Mouse (Mus musculus) MEL (cell line): Measurements from ENCODE around the gene P2ry6. TPM values are rescaled to one million over a fixed set of nuclear protein-coding genes. Genes with fewer than 3 reads are reported as not detected.

ENCODE experiments used
- DNase-seq: peaks from one replicate; pipeline ENCODE4 v3.0.0; 2011; ENCODE audit warnings: low read depth, low spot score
- H3K27ac ChIP-seq: 2 replicates; pipeline ENCODE4 v1.5.1; 2012; ENCODE audit warnings: low read depth, mild to moderate bottlenecking, control low read depth, low read length, moderate library complexity; ENCODE audit not compliant: control insufficient read depth
- H3K27me3 ChIP-seq, 2 experiments: fragments of 150-350 bp in 1 of 2; sonication (generic) in 1 of 2; 2 replicates each; pipeline ENCODE4 v1.6.1; 2012; ENCODE audit warnings: low read length in 2 of 2, mild to moderate bottlenecking in 2 of 2, improper control_type of control experiment in 1 of 2, moderate library complexity in 1 of 2; ENCODE audit not compliant: insufficient read depth in 2 of 2, control insufficient read depth in 1 of 2
- H3K36me3 ChIP-seq, 2 experiments: 2 replicates each; pipeline ENCODE4 v1.6.1; 2012 to 2014; ENCODE audit warnings: low read length in 2 of 2, improper control_type of control experiment in 1 of 2, inconsistent platforms in 1 of 2, mild to moderate bottlenecking in 1 of 2; ENCODE audit not compliant: insufficient read depth in 2 of 2, control insufficient read depth in 1 of 2
- H3K4me1 ChIP-seq, 2 experiments: fragments of 150-350 bp in 1 of 2; sonication (generic) in 1 of 2; 2 replicates each; pipeline ENCODE4 v1.6.1; 2012; ENCODE audit warnings: low read length in 2 of 2, improper control_type of control experiment in 1 of 2, mild to moderate bottlenecking in 1 of 2; ENCODE audit not compliant: insufficient read depth in 2 of 2, control insufficient read depth in 1 of 2
- H3K4me3 ChIP-seq, 2 experiments: fragments of 150-350 bp in 1 of 2; sonication (generic) in 1 of 2; 2 replicates each; pipeline ENCODE4 v1.5.1; 2012; ENCODE audit warnings: low read depth in 2 of 2, low read length in 2 of 2, mild to moderate bottlenecking in 2 of 2, moderate library complexity in 2 of 2, control low read depth in 1 of 2, improper control_type of control experiment in 1 of 2; ENCODE audit not compliant: control insufficient read depth in 1 of 2, insufficient read depth in 1 of 2
- H3K79me2 ChIP-seq: 2 replicates; pipeline ENCODE4 v1.6.1; 2012; ENCODE audit warnings: mild to moderate bottlenecking, low read length, moderate library complexity; ENCODE audit not compliant: control insufficient read depth, poor library complexity, insufficient read depth
- H3K9ac ChIP-seq: 2 replicates; pipeline ENCODE4 v1.6.1; 2012; ENCODE audit warnings: low read depth, mild to moderate bottlenecking, control low read depth, low read length, moderate library complexity; ENCODE audit not compliant: control insufficient read depth, poor library complexity, severe bottlenecking
- H3K9me3 ChIP-seq: fragments of 150-350 bp; sonication (generic); replicated peaks from 2 replicates; pipeline ENCODE4 v1.6.1; 2012; ENCODE audit warnings: mild to moderate bottlenecking, low read length, improper control_type of control experiment, moderate library complexity; ENCODE audit not compliant: insufficient read depth
- BHLHE40 ChIP-seq: IDR thresholded peaks from 2 replicates; pipeline ENCODE4 v1.6.1; 2012; ENCODE audit warnings: low read depth, mild to moderate bottlenecking, inconsistent platforms, low read length, improper control_type of control experiment, borderline replicate concordance
- CHD1 ChIP-seq: IDR thresholded peaks from 2 replicates; pipeline ENCODE4 v1.6.1; 2012; ENCODE audit warnings: low read depth, mild to moderate bottlenecking, inconsistent platforms, low read length, improper control_type of control experiment
- CHD2 ChIP-seq: IDR thresholded peaks from 2 replicates; pipeline ENCODE4 v1.6.1; 2011; ENCODE audit warnings: low read length, improper control_type of control experiment
- CTCF ChIP-seq, 3 experiments: IDR thresholded peaks in 2 of 3; conservative IDR thresholded peaks in 1 of 3; 2 replicates each; pipeline ENCODE4 v1.5.1; 2011 to 2012; ENCODE audit warnings: low read length in 3 of 3, low read depth in 2 of 3, mild to moderate bottlenecking in 2 of 3, improper control_type of control experiment in 1 of 3, inconsistent platforms in 1 of 3, mixed read lengths in 1 of 3, moderate library complexity in 1 of 3; ENCODE audit not compliant: control insufficient read depth in 1 of 3, insufficient read depth in 1 of 3, poor library complexity in 1 of 3, severe bottlenecking in 1 of 3
- ELF1 ChIP-seq: IDR thresholded peaks from 2 replicates; pipeline ENCODE4 v1.6.1; 2014; ENCODE audit warnings: low read depth, mild to moderate bottlenecking, inconsistent platforms, low read length, improper control_type of control experiment, moderate library complexity
- EP300 ChIP-seq, 2 experiments: IDR thresholded peaks; 2 replicates each; pipeline ENCODE4 v1.6.1; 2011; ENCODE audit warnings: improper control_type of control experiment in 2 of 2, low read length in 2 of 2, low read depth in 1 of 2, mild to moderate bottlenecking in 1 of 2
- GABPA ChIP-seq: IDR thresholded peaks from 2 replicates; pipeline ENCODE4 v1.6.1; 2012; ENCODE audit warnings: low read depth, mild to moderate bottlenecking, inconsistent platforms, low read length, improper control_type of control experiment, moderate library complexity
- GATA1 ChIP-seq: IDR thresholded peaks from 2 replicates; pipeline ENCODE4 v1.6.1; 2011; ENCODE audit warnings: low read depth, low read length, improper control_type of control experiment
- KAT2A ChIP-seq: conservative IDR thresholded peaks from 2 replicates; pipeline ENCODE4 v1.6.1; 2012; ENCODE audit warnings: low read depth, low read length, improper control_type of control experiment, inconsistent platforms
- MAX ChIP-seq: IDR thresholded peaks from 2 replicates; pipeline ENCODE4 v1.6.1; 2011; ENCODE audit warnings: low read length, improper control_type of control experiment
- MAZ ChIP-seq: IDR thresholded peaks from 2 replicates; pipeline ENCODE4 v1.6.1; 2012; ENCODE audit warnings: low read depth, mild to moderate bottlenecking, inconsistent platforms, low read length, improper control_type of control experiment
- MEF2A ChIP-seq: IDR thresholded peaks from 2 replicates; pipeline ENCODE4 v1.6.1; 2014; ENCODE audit warnings: low read depth, mild to moderate bottlenecking, inconsistent platforms, low read length, improper control_type of control experiment; ENCODE audit not compliant: poor library complexity, insufficient replicate concordance, severe bottlenecking; ENCODE audit errors: extremely low read depth
- MYB ChIP-seq: IDR thresholded peaks from 2 replicates; pipeline ENCODE4 v1.6.1; 2011; ENCODE audit warnings: mild to moderate bottlenecking, low read depth, low read length, improper control_type of control experiment
- MYC ChIP-seq: IDR thresholded peaks from 2 replicates; pipeline ENCODE4 v1.6.1; 2011; ENCODE audit warnings: low read depth, mild to moderate bottlenecking, low read length, improper control_type of control experiment, moderate library complexity
- NELFE ChIP-seq: IDR thresholded peaks from 2 replicates; pipeline ENCODE4 v1.6.1; 2011; ENCODE audit warnings: low read depth, low read length, improper control_type of control experiment
- POLR2A ChIP-seq, 2 experiments: IDR thresholded peaks; 2 replicates each; pipeline ENCODE4 v1.6.1; 2011 to 2012; ENCODE audit warnings: low read length in 2 of 2, mild to moderate bottlenecking in 2 of 2, control low read depth in 1 of 2, improper control_type of control experiment in 1 of 2, low read depth in 1 of 2, moderate library complexity in 1 of 2; ENCODE audit not compliant: control insufficient read depth in 1 of 2, insufficient read depth in 1 of 2, poor library complexity in 1 of 2
- POLR2AphosphoS2 ChIP-seq: IDR thresholded peaks from 2 replicates; pipeline ENCODE4 v1.6.1; 2011; ENCODE audit warnings: low read length, improper control_type of control experiment
- POLR2AphosphoS5 ChIP-seq: IDR thresholded peaks from 2 replicates; pipeline ENCODE4 v1.6.1; 2012; ENCODE audit warnings: low read depth, borderline replicate concordance, mild to moderate bottlenecking, inconsistent platforms, low read length, moderate library complexity, mixed read lengths
- RCOR1 ChIP-seq: IDR thresholded peaks from 2 replicates; pipeline ENCODE4 v1.6.1; 2012; ENCODE audit warnings: low read depth, mild to moderate bottlenecking, inconsistent platforms, low read length, improper control_type of control experiment
- SIN3A ChIP-seq: IDR thresholded peaks from 2 replicates; pipeline ENCODE4 v1.6.1; 2012; ENCODE audit warnings: low read length, improper control_type of control experiment, inconsistent platforms
- TAL1 ChIP-seq: IDR thresholded peaks from 2 replicates; pipeline ENCODE4 v1.6.1; 2012; ENCODE audit warnings: mild to moderate bottlenecking, inconsistent platforms, low read length, moderate library complexity, mixed read lengths
- TBP ChIP-seq: IDR thresholded peaks from 2 replicates; pipeline ENCODE4 v1.8.0; 2011; ENCODE audit warnings: low read depth, low read length, improper control_type of control experiment
- TCF12 ChIP-seq: IDR thresholded peaks from 2 replicates; pipeline ENCODE4 v1.6.1; 2014; ENCODE audit warnings: low read depth, mild to moderate bottlenecking, inconsistent platforms, low read length, improper control_type of control experiment, moderate library complexity
- UBTF ChIP-seq: IDR thresholded peaks from 2 replicates; pipeline ENCODE4 v1.6.1; 2012; ENCODE audit warnings: low read depth, mild to moderate bottlenecking, inconsistent platforms, low read length, improper control_type of control experiment, moderate library complexity, borderline replicate concordance; ENCODE audit not compliant: insufficient read depth
- USF2 ChIP-seq, 2 experiments: IDR thresholded peaks; 2 replicates each; pipeline ENCODE4 v1.6.1; 2011 to 2012; ENCODE audit warnings: improper control_type of control experiment in 2 of 2, low read length in 2 of 2, borderline replicate concordance in 1 of 2, inconsistent platforms in 1 of 2, low read depth in 1 of 2, mild to moderate bottlenecking in 1 of 2; ENCODE audit not compliant: insufficient read depth in 1 of 2
- ZC3H11A ChIP-seq: IDR thresholded peaks from 2 replicates; pipeline ENCODE4 v1.6.1; 2012; ENCODE audit warnings: low read depth, mild to moderate bottlenecking, inconsistent platforms, low read length, improper control_type of control experiment
- ZKSCAN1 ChIP-seq: IDR thresholded peaks from 2 replicates; pipeline ENCODE4 v1.6.1; 2012; ENCODE audit warnings: low read depth, mild to moderate bottlenecking, inconsistent platforms, low read length, improper control_type of control experiment, moderate library complexity
- ZNF384 ChIP-seq: IDR thresholded peaks from 2 replicates; pipeline ENCODE4 v1.6.1; 2012; ENCODE audit warnings: low read depth, mild to moderate bottlenecking, inconsistent platforms, low read length, improper control_type of control experiment
- polyA plus RNA-seq, 2 experiments: library from polyadenylated mRNA; stranded (reverse) in 1 of 2; unstranded in 1 of 2; fragments of >175 nt in 1 of 2; fragments of >200 nt in 1 of 2; gene quantifications; 2 replicates each; pipeline versions ENCODE4 v1.2.1 to v1.2.4; 2012; ENCODE audit warnings: low replicate concordance in 2 of 2, low read depth in 1 of 2; ENCODE audit not compliant: insufficient read length in 2 of 2, insufficient read depth in 1 of 2, missing spikeins in 1 of 2
- total RNA-seq: library from RNA; depleted of rRNA; stranded (reverse); fragments of 300-350 nt; gene quantifications from 2 replicates; pipeline ENCODE4 v1.2.3, GENCODE M21; 2012

Gene P2ry6
- total and polyA plus RNA-seq, 3 experiments: not detected

GRCm38 (mm10) chr7:100972875-100973274 lies 1.6 kb downstream of the P2ry6 start:
- no peak for TF ChIP-seq MYB
- TF ChIP-seq UBTF: no peak
- no peak for TF ChIP-seq EP300 (IDR thresholded peaks at IDR 0.05; ENCODE audit: low read depth in 1 of 2, low read length in 2 of 2)
- TF ChIP-seq ZC3H11A: no peak
- no peak for TF ChIP-seq USF2 (IDR thresholded peaks at IDR 0.05; ENCODE audit: borderline replicate concordance in 1 of 2, insufficient read depth in 1 of 2, low read depth in 1 of 2, low read length in 2 of 2)
- no peak for TF ChIP-seq MAZ
- no peak for TF ChIP-seq CTCF (IDR thresholded peaks at IDR 0.05 in 2 of 3, conservative IDR thresholded peaks at IDR 0.05 in 1 of 3; ENCODE audit: control insufficient read depth in 1 of 3, insufficient read depth in 1 of 3, low read depth in 2 of 3, low read length in 3 of 3, poor library complexity in 1 of 3, severe bottlenecking in 1 of 3)
- no peak for TF ChIP-seq BHLHE40
- no peak for TF ChIP-seq MAX
- TF ChIP-seq POLR2AphosphoS2: no peak
- TF ChIP-seq GABPA: no peak
- TF ChIP-seq POLR2A (IDR thresholded peaks at IDR 0.05; ENCODE audit: control insufficient read depth in 1 of 2, insufficient read depth in 1 of 2, low read depth in 1 of 2, low read length in 2 of 2, poor library complexity in 1 of 2): no peak
- TF ChIP-seq SIN3A: no peak
- no peaks in the 10 kb centered on the region for H3K9me3 ChIP-seq
- no peak overlapping the region for H3K27ac ChIP-seq
- no peak for DNase-seq
- H3K9ac ChIP-seq: no peak overlapping the region
- H3K79me2 ChIP-seq: no peaks in the 10 kb centered on the region
- no peak overlapping the region for H3K4me3 ChIP-seq
- peaks cover 0 to 2% of the 10 kb centered on the region in 2 experiments; a peak in 1 of 4 replicates for H3K27me3 ChIP-seq
- no peaks in the 10 kb centered on the region for H3K36me3 ChIP-seq
- no peaks in the 10 kb centered on the region for H3K4me1 ChIP-seq

DNA sequence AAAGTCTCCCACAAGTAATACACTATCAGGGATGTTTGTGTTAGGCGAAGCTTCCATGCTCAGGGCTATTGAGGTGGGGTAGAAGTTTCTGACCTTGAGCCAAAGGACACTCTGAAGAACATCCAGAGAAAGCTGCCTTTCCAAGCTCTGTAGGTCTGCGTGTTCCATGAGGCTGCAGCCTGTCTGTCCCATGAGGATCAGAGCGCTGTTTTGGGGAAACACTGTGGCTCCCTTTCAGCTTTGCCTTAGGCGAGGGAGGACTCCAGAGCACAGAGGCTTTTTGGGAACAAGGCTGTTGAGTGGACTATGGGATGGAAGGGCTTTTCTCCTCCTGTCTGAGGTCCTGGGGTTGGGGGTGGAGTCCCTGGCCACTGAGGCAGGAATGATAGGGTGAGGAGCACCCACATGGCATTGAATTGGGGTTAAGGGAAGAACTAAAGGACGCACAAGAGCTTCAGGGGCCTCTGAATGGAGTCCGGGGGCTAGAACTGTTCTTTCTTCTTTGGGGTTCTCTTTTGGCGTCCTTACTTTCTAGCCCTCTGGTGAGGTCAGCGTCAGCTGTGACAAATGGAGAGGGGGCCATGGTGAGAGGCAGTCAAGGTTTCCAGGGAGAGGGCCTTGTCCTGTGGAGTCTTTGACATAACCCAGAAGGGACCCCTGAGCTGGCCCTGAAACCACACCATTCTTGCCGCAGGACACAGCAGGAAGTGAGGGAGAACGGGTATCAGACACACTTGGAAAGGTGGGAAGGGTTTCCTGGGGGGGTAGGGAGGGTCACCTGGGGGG lies 5.4 kb downstream of the P2ry6 start:
- H3K9me3 ChIP-seq: no peaks in the 10 kb centered on the region

More for the DNA sequence above, 5.4 kb downstream of the P2ry6 start:
- Histone ChIP-seq H3K4me3 (no peak overlapping the region), H3K27ac (no peak overlapping the region), H3K4me1 (no peaks in the 10 kb centered on the region), H3K27me3 (peaks cover 0 to 4% of the 10 kb centered on the region in 2 experiments; a peak in 2 of 4 replicates), H3K9ac (no peak overlapping the region), H3K79me2 (no peaks in the 10 kb centered on the region), H3K36me3 (no peaks in the 10 kb centered on the region)
- TF ChIP-seq ELF1: no peak
- TF ChIP-seq MYC: no peak
- TF ChIP-seq TAL1: no peak
- TF ChIP-seq RCOR1: no peak
- no peak for TF ChIP-seq ZC3H11A
- TF ChIP-seq TBP: no peak
- TF ChIP-seq TCF12: no peak
- TF ChIP-seq ZNF384: no peak
- TF ChIP-seq MAX: no peak
- TF ChIP-seq ZKSCAN1: no peak
- TF ChIP-seq CHD2: no peak
- no peak for TF ChIP-seq POLR2AphosphoS5
- TF ChIP-seq NELFE: no peak
- TF ChIP-seq KAT2A: no peak
- TF ChIP-seq EP300 (IDR thresholded peaks at IDR 0.05; ENCODE audit: low read depth in 1 of 2, low read length in 2 of 2): no peak
- TF ChIP-seq CHD1: no peak
- TF ChIP-seq CTCF (IDR thresholded peaks at IDR 0.05 in 2 of 3, conservative IDR thresholded peaks at IDR 0.05 in 1 of 3; ENCODE audit: control insufficient read depth in 1 of 3, insufficient read depth in 1 of 3, low read depth in 2 of 3, low read length in 3 of 3, poor library complexity in 1 of 3, severe bottlenecking in 1 of 3): no peak
- no peak for TF ChIP-seq POLR2A (IDR thresholded peaks at IDR 0.05; ENCODE audit: control insufficient read depth in 1 of 2, insufficient read depth in 1 of 2, low read depth in 1 of 2, low read length in 2 of 2, poor library complexity in 1 of 2)
- no peak for TF ChIP-seq GATA1
- no peak for TF ChIP-seq MEF2A
- DNase-seq: no peak
